Mouse (Mus musculus) C2C12 (cell line): ENCODE data around the gene Fap. TPM values are rescaled to one million over a fixed set of nuclear protein-coding genes. Genes with fewer than 3 reads are reported as not detected.

ENCODE experiments used
- H3K27me3 ChIP-seq: one replicate; pipeline ENCODE4 v1.6.1; 2011; ENCODE audit not compliant: control insufficient read depth, insufficient read depth, insufficient read length
- H3K36me3 ChIP-seq: one replicate; pipeline ENCODE4 v1.6.1; 2011; ENCODE audit not compliant: control insufficient read depth, insufficient read depth
- H3K4me3 ChIP-seq: one replicate; pipeline ENCODE4 v1.5.1; 2011; ENCODE audit warnings: mild to moderate bottlenecking, control low read depth; ENCODE audit not compliant: poor library complexity, insufficient read depth, severe bottlenecking
- H3K79me2 ChIP-seq: one replicate; pipeline ENCODE4 v1.6.1; 2011; ENCODE audit not compliant: control insufficient read depth, insufficient read depth
- H3K79me3 ChIP-seq: one replicate; pipeline ENCODE4 v1.6.1; 2011; ENCODE audit warnings: low read depth, control low read depth
- H3ac ChIP-seq: one replicate; pipeline ENCODE3; 2011; ENCODE audit warnings: low read depth; ENCODE audit not compliant: control insufficient read depth, insufficient read length
- CEBPB ChIP-seq: IDR thresholded peaks from one replicate; pipeline ENCODE4 v1.6.1; 2011; ENCODE audit warnings: low read depth, mild to moderate bottlenecking, control low read depth, moderate library complexity
- CTCF ChIP-seq: IDR thresholded peaks from one replicate; pipeline ENCODE4 v1.5.1; 2011; ENCODE audit not compliant: control insufficient read depth, insufficient read depth, insufficient read length
- FOSL1 ChIP-seq: IDR thresholded peaks from one replicate; pipeline ENCODE4 v1.8.0; 2011; ENCODE audit warnings: mild to moderate bottlenecking, low read length; ENCODE audit not compliant: poor library complexity, insufficient read depth, severe bottlenecking
- MAX ChIP-seq: IDR thresholded peaks from one replicate; pipeline ENCODE4 v1.6.1; 2011; ENCODE audit warnings: mild to moderate bottlenecking, control low read depth
- MYOD1 ChIP-seq: IDR thresholded peaks from one replicate; pipeline ENCODE4 v1.6.1; 2011; ENCODE audit warnings: low read depth; ENCODE audit not compliant: control insufficient read depth, insufficient read length
- MYOG ChIP-seq: IDR thresholded peaks from one replicate; pipeline ENCODE4 v1.6.1; 2011; ENCODE audit not compliant: control insufficient read depth, insufficient read length; ENCODE audit errors: extremely low read depth
- USF1 ChIP-seq: IDR thresholded peaks from one replicate; pipeline ENCODE4 v1.6.1; 2011; ENCODE audit warnings: low read depth, mild to moderate bottlenecking, control low read depth, moderate library complexity
- polyA plus RNA-seq: library from polyadenylated mRNA; unstranded; fragments of >200 nt; fragmentation: generic; extraction: Trizol; gene quantifications from one replicate; pipeline ENCODE4 v1.2.1, GENCODE M21; 2012; ENCODE audit warnings: missing spikeins

Gene Fap
- polyA plus RNA-seq, 1 experiment: not detected

DNA sequence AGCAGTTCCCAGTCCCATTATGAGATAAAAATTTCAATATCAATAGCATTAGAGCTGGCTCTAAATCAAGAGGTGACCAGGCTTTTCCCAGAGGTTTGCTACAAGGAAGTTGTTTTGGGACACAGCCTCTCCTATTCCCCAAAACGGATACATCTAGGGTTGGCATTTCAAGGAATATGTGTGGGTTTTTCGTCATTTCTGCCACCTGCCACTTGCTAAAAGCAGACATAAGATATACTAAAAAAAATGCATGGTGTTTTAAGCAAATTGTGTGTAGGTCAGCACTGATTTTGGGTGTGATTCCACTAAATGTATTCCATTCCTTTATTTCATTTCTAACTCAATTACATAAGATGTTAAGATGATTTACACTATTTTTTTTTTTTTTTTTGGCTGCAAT lies 56.1 kb downstream of the Fap start:
- no peaks in the 10 kb centered on the region for H3K79me3 ChIP-seq
- no peak overlapping the region for H3K4me3 ChIP-seq
- no peak overlapping the region for H3ac ChIP-seq
- H3K79me2 ChIP-seq: no peaks in the 10 kb centered on the region
- H3K36me3 ChIP-seq: no peaks in the 10 kb centered on the region
- H3K27me3 ChIP-seq: no peaks in the 10 kb centered on the region
- TF ChIP-seq FOSL1 (no peak), MYOG (no peak), CTCF (no peak), MAX (no peak), CEBPB (no peak), MYOD1 (no peak), USF1 (no peak)

DNA sequence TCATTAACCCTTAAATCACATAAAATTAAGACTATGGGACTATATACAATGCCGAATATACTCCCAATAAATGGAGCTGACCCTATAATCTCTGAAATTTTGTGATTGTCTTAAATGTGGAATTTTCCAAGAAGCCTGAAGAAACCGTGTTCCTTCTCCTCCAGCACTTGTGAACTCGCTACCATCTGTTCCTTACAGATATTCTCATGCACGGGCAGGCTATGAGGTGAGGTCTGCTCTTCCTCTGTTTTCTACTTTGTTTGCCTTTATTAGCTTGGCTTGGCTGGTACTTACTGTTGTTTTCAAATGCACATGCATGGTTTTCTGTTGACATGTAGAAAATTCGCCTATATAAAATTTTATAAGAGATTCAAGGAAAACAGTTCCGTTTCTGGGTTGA lies 59.4 kb downstream of the Fap start:
- Histone ChIP-seq H3K79me3 (no peaks in the 10 kb centered on the region), H3ac (no peak overlapping the region), H3K4me3 (no peak overlapping the region), H3K36me3 (no peaks in the 10 kb centered on the region), H3K27me3 (no peaks in the 10 kb centered on the region), H3K79me2 (no peaks in the 10 kb centered on the region)
- TF ChIP-seq MAX (no peak), FOSL1 (no peak), USF1 (no peak), CEBPB (no peak), MYOD1 (no peak), CTCF (no peak), MYOG (no peak)

DNA sequence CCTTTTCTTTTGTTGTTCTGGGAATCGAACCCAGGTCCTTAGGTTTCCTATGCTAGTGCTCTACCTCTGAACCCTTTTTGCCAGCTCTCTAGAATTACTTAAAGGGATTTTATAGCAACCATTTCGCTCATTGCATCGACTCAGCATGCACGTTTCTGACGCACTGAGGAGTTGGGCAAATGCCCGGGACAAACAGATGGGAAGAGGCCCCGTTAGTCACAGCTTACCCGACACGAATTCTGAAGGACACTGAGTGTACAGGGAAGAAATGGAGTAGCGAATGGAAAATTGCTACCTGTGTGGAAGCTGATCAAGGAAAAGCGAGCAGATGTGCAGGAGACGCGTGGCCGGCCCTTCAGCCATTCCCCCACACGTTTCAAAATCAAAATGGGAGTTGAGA lies 60.4 kb downstream of the Fap start:
- TF ChIP-seq MAX (no peak), CTCF (no peak), CEBPB (no peak), MYOG (no peak), FOSL1 (no peak)
- no peaks in the 10 kb centered on the region for H3K79me3 ChIP-seq
- H3K36me3 ChIP-seq: no peaks in the 10 kb centered on the region
- H3K79me2 ChIP-seq: no peaks in the 10 kb centered on the region
- H3ac ChIP-seq: no peak overlapping the region
- no peak overlapping the region for H3K4me3 ChIP-seq
- H3K27me3 ChIP-seq: no peaks in the 10 kb centered on the region

DNA sequence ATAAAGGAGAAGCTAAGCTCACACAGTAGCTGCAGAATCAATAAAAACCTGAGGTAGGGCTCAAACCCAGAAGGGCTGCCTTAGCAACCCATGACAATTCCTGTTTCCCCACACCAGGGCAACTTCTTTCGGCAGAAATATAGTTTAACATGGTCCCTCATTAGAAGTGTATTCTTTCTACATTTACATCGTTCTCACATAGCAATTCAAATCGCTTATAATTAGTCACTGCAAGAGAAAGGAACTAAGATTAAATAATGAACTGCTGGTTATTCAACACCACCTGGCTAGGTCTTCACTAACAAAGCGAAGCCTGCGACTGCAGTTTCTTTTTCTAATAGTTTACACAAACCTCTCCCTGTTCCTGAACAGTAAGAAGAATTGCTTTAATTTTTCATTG lies 66.7 kb downstream of the Fap start:
- no peaks in the 10 kb centered on the region for H3K27me3 ChIP-seq

DNA sequence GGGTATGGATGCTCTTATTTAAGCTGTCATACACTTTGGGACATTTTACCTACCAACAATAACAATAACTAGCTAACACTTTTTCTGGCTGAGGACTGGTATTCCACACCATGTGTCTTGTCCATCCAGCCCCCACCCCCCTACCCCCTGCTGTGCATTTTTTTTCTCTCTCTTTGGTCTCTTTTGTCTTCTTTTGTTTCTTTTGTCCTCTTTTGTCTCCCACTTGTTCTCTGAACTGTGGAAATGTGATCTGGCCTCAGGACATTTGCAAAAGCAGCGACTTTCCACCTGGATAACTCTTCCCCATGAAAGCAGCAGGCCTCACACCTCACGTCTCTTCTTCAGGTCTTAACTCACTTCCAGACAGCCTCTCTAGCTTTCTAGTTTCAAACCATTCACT lies 67.4 kb downstream of the Fap start:
- Histone ChIP-seq H3K79me3 (no peaks in the 10 kb centered on the region), H3K36me3 (no peaks in the 10 kb centered on the region), H3K27me3 (no peaks in the 10 kb centered on the region), H3ac (no peak overlapping the region), H3K4me3 (no peak overlapping the region), H3K79me2 (no peaks in the 10 kb centered on the region)
- TF ChIP-seq USF1: no peak
- TF ChIP-seq FOSL1: no peak
- no peak for TF ChIP-seq MAX
- no peak for TF ChIP-seq CEBPB
- no peak for TF ChIP-seq CTCF
- TF ChIP-seq MYOD1: no peak
- TF ChIP-seq MYOG: no peak

More for the DNA sequence above, 66.7 kb downstream of the Fap start:
- TF ChIP-seq MYOG (no peak), MAX (no peak), CTCF (no peak), USF1 (no peak), MYOD1 (no peak), FOSL1 (no peak), CEBPB (no peak)
- no peak overlapping the region for H3K4me3 ChIP-seq
- no peak overlapping the region for H3ac ChIP-seq
- H3K36me3 ChIP-seq: no peaks in the 10 kb centered on the region
- no peaks in the 10 kb centered on the region for H3K79me2 ChIP-seq
- no peaks in the 10 kb centered on the region for H3K79me3 ChIP-seq

DNA sequence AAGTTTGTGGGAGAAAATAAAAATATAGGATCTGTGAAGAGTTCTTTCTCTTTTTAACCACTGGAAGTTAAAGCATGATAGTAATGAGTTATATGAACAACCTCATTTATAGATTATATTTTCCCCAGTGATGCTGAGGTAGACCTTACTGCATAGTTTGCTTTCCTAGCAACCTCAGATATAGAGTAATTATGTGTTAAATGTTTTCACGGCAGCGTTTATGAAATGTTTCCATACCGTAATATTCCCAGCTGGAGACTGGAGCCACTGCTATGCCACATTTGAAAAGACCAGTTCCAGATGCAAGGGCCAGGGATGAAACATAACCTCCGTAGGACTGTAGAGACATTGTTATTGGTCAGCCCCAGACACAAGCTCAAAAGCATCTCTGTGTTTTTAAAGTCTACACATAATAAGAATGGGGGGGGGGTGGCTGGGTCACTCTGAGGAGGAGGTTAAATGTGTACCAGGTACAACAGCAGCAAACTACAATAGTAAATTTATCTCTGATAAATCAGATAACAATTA lies 69.5 kb downstream of the Fap start:
- TF ChIP-seq USF1: no peak
- no peak for TF ChIP-seq MYOG
- no peak for TF ChIP-seq MAX
- no peak for TF ChIP-seq CEBPB
- TF ChIP-seq MYOD1: no peak
- TF ChIP-seq CTCF: no peak
- TF ChIP-seq FOSL1: no peak
- Histone ChIP-seq H3ac (no peak overlapping the region), H3K4me3 (no peak overlapping the region), H3K79me2 (no peaks in the 10 kb centered on the region), H3K79me3 (no peaks in the 10 kb centered on the region), H3K27me3 (no peaks in the 10 kb centered on the region), H3K36me3 (no peaks in the 10 kb centered on the region)
